Mouse (Mus musculus): ENCODE data around the gene Tmcc2.

Gene Tmcc2

DNA sequence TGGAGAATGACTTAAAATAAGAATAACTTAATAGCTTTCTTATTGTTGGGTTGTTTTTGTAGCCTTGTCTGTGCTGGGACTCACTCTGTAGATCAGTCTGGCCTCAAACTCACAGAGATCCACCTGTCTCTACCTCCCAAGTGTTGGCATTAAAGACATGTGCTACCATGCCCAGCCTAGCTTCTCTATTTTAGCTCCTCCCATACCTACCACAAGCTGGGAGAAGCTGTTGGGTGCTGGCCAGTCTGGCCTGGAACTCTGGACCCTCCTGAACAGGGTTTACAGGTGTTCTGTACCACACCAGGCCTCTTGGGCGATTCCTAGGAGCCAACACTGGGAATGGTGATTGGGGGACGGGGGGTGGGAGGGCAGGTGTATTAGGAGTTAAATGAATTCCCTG, 47.9 kb downstream of the Tmcc2 start:
- DNase-seq (ENCODE audit: inconsistent age in 2 of 2, low spot score in 1 of 2): no peak

DNA sequence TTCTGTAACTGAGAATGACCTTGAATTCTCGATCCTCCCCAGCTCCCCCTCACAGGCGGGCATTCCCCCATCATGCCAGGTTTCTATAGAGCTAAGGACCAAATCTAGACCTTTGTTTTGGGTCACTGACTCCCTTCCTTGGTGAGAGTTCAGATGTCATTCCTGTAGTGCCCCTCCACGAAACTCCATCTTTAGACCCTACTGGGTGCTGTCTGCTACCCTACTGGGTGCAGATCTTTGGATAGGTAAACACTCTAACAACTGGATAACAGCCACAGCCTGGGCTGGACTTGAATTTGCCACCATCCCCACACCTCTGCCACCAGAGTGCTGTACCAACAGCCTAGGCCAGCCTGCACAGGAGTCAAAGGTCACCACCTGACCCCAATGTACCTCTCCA, 48.6 kb downstream of the Tmcc2 start:
- no peak for DNase-seq (ENCODE audit: inconsistent age in 2 of 2, low spot score in 1 of 2)

DNA sequence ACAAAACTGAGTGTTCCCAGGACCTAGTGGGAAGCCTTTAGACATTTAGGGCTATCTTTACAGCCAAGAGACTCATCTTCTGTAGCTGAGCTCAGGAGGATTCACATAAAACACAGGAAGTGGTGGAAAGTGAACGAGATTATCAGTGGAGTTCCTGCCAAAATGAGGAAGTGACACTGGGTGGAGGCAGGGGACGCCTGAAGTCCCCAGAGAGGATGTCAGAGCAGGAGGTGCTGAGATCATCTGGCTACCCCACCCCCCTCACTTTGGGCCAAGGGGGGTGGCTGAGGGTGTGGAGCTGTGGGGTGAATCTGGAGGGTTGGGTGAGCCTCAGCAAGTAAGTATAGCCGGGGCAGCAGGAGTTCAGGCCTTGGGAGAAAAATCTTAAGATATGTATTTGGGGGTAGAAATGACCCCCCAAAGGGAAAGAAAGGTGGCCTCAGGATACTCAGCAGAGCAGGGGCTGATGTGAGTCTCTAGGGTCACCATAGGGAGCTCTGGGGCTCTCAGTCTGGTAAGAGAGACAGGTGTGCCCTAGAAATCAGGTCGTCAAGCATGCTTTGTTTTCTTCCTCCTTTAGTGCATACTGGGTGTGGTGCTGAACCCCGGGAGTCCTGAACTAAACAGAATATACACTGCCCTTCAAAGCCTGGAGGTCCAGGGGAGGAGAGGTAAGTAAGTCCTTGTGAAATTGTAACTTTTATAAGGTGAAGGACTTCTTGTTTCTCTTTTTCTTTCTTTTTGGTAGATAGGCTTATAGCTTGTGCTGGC, 49.2 kb downstream of the Tmcc2 start:
- DNase-seq (ENCODE audit: inconsistent age in 2 of 2, low spot score in 1 of 2): peak; percentile 70 to 82

DNA sequence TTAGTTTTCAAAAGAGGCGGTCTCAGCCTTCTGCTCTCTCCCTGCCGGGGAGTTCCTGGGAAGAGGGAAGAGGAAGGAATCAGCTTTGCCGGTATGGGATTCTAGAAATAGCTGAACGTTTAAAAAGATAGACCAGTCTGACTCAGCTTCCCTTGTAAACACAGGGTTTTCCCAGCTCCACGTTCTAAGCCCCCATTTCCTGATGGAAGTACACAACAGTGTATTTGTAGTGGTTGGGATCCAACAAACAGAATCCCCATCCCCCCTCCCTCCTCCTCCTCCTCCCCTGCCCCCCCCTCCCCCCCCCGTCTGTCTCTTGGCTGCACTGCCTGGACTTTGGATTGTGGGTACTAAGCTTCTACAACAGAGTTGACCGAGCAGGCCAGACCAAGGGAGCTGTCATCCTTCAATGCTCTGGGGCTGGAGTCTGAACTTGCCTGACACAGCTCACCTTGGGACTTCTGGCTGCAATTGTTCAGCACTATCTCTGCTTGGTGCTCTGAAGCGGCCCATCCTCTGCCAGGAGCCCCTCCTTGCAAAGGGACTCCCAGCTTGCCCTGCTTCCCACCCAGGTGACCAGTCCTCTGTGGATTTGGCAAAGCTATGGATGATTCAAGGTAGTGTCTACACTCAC, 52.9 kb downstream of the Tmcc2 start:
- no peak for DNase-seq (ENCODE audit: inconsistent age in 2 of 2, low spot score in 1 of 2)

- DNase-seq (ENCODE audit: inconsistent age in 2 of 2, low spot score in 1 of 2): no peak
Measured at GRCm38 (mm10) chr1:132336921-132337320, 54.2 kb downstream of the Tmcc2 start.

GRCm38 (mm10) chr1:132335378-132335965, 55.6 kb downstream of the Tmcc2 start:
- DNase-seq (ENCODE audit: inconsistent age in 2 of 2, low spot score in 1 of 2): peak in 1 of 2 experiments; percentile 66

DNA sequence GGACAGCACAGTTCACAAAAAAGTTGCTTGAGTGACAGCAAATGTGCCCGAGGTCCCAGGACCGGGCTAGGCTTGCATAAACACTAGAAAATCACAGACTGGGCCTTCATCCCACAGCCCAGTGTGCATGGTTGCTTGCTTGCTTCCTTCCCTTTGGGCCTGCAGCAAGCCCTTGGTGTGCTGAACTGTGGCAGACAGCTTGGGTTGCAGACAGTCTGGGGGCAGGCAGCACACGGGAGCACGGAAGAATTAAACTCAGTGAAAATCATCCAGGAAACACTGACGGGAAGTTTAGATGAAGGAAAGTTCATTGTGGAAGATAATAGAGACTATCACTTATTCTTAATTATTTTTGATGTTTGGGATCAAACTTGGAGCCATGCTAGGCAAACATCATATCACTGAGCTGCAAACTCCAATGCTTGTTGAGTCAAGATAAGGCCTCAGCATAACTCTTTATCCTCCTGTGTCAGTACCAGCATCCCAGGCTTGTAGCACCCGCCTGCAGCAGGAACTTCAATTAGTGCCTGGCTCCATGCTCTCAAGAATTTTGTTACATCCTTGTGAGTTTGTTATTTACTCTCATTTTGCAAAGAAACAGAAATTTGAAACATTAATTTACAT, 56.8 kb downstream of the Tmcc2 start:
- DNase-seq (ENCODE audit: inconsistent age in 2 of 2, low spot score in 1 of 2): no peak

DNA sequence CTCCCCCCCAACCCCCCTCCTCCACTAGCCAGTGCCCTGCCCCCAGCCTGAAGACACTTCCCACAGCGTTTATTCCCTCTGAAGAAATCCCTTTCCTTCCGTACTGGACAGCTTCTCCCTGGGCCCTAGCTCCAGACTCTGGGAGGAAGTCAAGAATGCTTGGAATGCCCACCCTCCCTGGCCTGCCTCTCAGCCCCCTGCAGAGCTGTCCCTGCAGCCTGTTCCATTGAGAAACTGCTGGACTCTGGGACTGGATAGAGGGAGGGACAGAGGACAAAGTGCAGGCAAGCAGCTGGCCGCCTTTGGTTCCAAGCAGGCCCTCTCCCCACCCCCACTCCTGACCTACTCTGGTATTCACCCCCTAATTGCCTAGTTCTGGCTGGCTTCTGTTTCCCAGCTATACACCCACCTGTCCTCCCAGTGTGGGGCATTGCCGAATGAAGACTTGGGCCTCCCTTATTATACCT, 57.4 kb downstream of the Tmcc2 start:
- DNase-seq (ENCODE audit: inconsistent age in 2 of 2, low spot score in 1 of 2): peak in 1 of 2 experiments; percentile 54

DNA sequence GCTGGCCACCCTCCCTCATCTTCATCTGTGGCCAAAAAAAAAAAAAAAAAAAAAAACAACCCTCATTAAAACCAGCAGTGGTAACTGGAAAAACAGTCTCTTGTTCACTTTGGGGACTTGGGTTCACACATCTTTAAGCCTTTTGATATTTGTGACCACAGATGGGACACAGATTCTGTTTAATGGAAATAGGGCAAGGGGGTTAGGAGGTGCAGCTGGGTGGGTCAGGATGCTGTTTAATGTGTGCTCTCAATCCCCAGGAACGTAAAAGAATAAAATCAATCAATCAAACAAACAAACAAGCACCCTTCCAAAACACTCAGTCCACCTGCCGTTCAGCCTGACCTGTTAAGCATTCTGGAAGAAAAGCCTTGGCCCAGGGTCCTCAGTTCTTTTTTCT, 57.9 kb downstream of the Tmcc2 start:
- no peak for DNase-seq (ENCODE audit: inconsistent age in 2 of 2, low spot score in 1 of 2)

GRCm38 (mm10) chr1:132331283-132331682, 59.8 kb downstream of the Tmcc2 start:
- no peak for DNase-seq (ENCODE audit: inconsistent age in 2 of 2, low spot score in 1 of 2)

- no peak for DNase-seq (ENCODE audit: inconsistent age in 2 of 2, low spot score in 1 of 2)
Measured at GRCm38 (mm10) chr1:132330397-132330796, 60.7 kb downstream of the Tmcc2 start.

GRCm38 (mm10) chr1:132329656-132330055, 61.4 kb downstream of the Tmcc2 start:
- peak in 1 of 2 experiments; percentile 37 for DNase-seq (ENCODE audit: inconsistent age in 2 of 2, low spot score in 1 of 2)

DNA sequence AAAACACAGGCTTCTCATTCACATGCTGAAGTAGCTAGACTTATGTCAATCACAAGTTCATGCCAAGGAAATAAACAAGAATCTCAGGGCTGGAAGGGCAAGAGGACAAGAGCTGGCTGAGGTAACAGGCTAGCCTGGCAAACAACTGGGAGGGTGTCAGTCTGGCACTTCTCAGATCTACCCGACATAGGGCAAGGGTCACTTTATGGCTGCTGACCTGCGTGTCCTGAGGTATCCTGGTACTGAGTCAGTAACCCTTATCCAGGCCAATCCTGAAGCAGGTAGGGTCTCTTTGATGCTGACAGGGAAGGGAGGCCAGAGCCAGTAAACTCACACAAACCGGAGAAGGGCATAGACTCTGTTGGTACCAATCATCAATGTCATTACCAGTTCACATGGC, 62.5 kb downstream of the Tmcc2 start:
- DNase-seq (ENCODE audit: inconsistent age in 2 of 2, low spot score in 1 of 2): no peak

DNA sequence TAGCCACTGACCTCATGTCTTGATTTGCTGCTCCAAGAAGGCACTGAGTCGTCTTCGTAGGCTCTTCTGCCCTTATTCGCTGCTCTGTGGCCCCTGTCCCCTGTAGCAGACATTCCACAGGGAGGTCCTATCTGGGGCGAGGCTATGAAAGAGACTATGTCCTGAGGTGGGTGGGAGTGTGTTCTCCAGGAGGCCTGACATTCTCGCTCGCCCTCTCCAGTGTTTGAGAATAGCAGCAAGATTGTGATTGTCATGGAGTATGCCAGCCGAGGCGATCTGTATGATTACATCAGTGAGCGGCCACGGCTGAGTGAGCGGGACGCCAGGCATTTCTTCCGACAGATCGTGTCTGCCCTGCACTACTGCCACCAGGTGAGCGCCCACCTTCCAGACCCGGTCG, 63.6 kb downstream of the Tmcc2 start:
- no peak for DNase-seq (ENCODE audit: inconsistent age in 2 of 2, low spot score in 1 of 2)

DNA sequence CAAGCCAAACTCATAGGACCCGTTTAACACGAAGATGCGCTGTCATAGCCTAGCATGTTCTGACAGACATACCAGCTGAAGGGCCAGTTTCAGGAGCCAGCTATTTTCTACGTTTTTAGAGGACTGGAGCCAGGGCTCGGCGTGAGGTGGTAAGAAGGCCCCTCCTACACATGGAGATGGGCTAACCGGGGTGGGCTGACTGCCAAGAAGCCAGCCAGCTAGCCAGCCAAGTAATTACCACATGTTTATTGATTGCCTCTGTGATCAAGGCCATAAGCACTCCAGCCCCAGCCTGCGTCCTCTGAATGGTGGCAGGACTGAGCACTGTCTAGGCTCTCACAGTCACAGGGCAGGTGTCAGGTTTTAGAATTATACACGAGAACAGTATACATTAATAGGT, 64.3 kb downstream of the Tmcc2 start:
- DNase-seq (ENCODE audit: inconsistent age in 2 of 2, low spot score in 1 of 2): peak in 1 of 2 experiments; percentile 68

DNA sequence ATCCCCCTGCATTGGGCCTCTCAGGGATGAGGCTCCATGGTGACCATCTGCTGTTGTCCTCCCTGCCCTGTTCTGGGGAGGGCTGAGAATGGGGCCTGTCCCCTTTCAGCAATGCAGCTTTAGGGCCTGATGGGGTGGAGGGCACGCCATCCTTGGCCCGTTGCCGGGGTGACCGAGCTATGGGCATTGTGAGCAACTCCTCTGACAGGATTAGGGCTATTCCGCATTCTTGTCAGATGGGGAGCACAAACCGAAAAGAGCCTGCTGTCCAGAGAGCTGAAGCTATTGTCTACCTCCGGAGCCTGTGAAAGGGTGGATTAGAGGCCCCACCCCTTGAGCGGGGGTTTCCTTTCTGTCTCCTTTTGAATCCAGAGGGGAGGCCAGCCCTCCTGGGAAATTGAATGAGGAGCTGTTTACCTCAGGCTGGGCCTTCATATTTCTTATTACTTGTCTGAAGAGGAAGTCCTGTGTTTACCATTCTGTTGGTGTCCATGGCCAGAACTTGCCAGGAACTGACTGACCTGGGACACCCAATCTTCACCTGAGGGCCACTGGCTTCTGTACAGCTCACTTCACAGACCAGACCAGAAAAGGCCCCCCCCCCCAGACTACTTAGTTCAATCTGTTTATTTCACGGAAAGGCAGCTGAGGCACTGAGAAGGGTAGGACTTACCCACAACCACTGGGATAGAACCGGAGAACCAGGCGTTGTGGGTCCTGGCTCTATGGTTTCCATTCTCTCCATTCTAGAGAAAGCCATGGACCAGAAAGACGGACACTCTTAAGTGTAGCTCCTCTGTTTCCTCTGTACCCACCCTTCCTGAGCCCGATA, 68.2 kb downstream of the Tmcc2 start:
- DNase-seq (ENCODE audit: inconsistent age in 2 of 2, low spot score in 1 of 2): peak; percentile 32 to 56

DNA sequence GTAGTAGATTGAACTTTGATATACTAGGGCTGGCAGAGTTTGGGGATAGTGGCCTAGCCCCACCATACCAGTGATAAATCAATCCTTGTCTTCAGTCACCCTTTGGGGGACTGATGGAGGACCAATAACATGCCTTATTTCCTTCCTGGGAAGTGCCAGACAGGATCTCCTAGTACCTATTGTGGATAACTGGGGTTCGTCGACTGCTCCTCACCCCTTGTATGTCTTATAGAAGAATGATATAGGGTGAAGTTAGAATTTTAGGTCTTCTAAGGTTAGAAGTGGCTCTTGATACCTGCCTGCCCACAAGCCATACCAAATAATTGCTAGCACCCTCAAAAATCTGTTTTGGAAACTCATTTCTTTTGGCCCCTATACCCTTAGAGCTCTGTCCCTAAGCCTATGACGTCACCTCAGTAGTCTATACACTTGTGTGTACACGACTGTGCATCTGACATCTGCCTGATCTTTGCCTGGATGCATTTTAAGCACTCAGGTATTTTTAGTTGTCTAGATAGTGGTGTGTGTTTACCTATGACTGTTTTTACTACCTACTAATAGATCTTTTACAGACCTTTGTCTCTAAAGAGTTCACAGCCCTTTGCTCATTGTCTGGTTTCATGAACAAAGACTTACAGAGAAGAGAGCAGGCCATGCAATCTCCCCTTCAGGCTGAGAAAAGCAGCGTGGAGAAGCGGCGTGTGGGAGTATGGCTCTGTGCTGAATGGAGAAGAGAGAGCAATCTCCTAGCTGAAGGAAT, 69.1 kb downstream of the Tmcc2 start:
- DNase-seq (ENCODE audit: inconsistent age in 2 of 2, low spot score in 1 of 2): no peak

DNA sequence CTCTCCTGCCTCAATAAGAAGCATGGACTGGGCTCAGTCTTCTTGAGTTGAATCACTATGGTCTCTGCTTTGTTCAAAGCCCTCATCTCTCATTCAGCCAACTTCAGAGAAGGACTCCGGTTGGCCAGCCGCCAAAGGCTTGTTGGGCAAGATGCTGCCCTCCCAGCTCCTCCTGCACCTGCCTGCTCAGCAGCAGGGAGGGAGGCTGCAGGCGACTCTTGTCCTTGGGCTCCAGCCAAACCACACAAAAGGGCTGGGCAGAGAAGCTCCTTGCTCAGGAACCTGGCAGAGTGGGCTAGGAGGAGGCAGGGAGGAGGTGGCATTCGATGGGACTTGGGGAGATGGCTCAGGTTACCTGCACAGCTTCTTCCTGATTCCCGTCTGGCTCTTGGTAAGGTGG, 71.8 kb downstream of the Tmcc2 start:
- DNase-seq (ENCODE audit: inconsistent age in 2 of 2, low spot score in 1 of 2): peak; percentile 81 to 88

- DNase-seq (ENCODE audit: inconsistent age in 2 of 2, low spot score in 1 of 2): peak in 1 of 2 experiments; percentile 50
Measured at GRCm38 (mm10) chr1:132317894-132318863, 72.9 kb downstream of the Tmcc2 start.
